Mouse (Mus musculus): ENCODE measurements around the gene Casr. TPM values are rescaled to one million over a fixed set of nuclear protein-coding genes. Genes with fewer than 3 reads are reported as not detected.

The Casr gene
- polyA plus RNA-seq, 1 experiment from 2014 or later: 0.04 TPM

- Histone ChIP-seq H3K4me2 (ENCODE audit: low read depth, low read length) (no peak overlapping the region), H3K9me3 (ENCODE audit: control insufficient read depth, low read length) (no peaks in the 10 kb centered on the region), H3K27me3 (ENCODE audit: control insufficient read depth, insufficient read depth, low read depth, low read length) (no peaks in the 10 kb centered on the region), H3K4me1 (replicated peaks; ENCODE audit: control insufficient read depth, insufficient read depth, low read length) (no peaks in the 10 kb centered on the region), H3K27ac (ENCODE audit: low read length) (no peak overlapping the region), H3K9ac (ENCODE audit: low read length) (no peak overlapping the region), H3K36me3 (ENCODE audit: control insufficient read depth, insufficient read depth, low read length) (no peaks in the 10 kb centered on the region), H3K4me3 (ENCODE audit: low read length) (no peak overlapping the region)
- ATAC-seq (ENCODE audit: low read depth): no peak
- WGBS: 63% methylated on average over 9 of the region's 9 CpGs
These were observed 85.1 kb downstream of the Casr start for GRCm38 (mm10) chr16:36476866-36477265.

GRCm38 (mm10) chr16:36475530-36475929 lies 86.4 kb downstream of the Casr start:
- no peak for ATAC-seq (ENCODE audit: low read depth)
- Histone ChIP-seq H3K4me2 (ENCODE audit: low read depth, low read length) (no peak overlapping the region), H3K9me3 (ENCODE audit: control insufficient read depth, low read length) (no peaks in the 10 kb centered on the region), H3K27me3 (ENCODE audit: control insufficient read depth, insufficient read depth, low read depth, low read length) (no peaks in the 10 kb centered on the region), H3K9ac (ENCODE audit: low read length) (no peak overlapping the region), H3K27ac (ENCODE audit: low read length) (no peak overlapping the region), H3K4me1 (replicated peaks; ENCODE audit: control insufficient read depth, insufficient read depth, low read length) (no peaks in the 10 kb centered on the region), H3K4me3 (ENCODE audit: low read length) (no peak overlapping the region), H3K36me3 (ENCODE audit: control insufficient read depth, insufficient read depth, low read length) (no peaks in the 10 kb centered on the region)
- 83% methylated on average over 3 of the region's 3 CpGs for WGBS

- Histone ChIP-seq H3K4me2 (ENCODE audit: low read depth, low read length) (no peak overlapping the region), H3K9me3 (ENCODE audit: control insufficient read depth, low read length) (no peaks in the 10 kb centered on the region), H3K27me3 (ENCODE audit: control insufficient read depth, insufficient read depth, low read depth, low read length) (no peaks in the 10 kb centered on the region), H3K27ac (ENCODE audit: low read length) (no peak overlapping the region), H3K4me1 (replicated peaks; ENCODE audit: control insufficient read depth, insufficient read depth, low read length) (no peaks in the 10 kb centered on the region), H3K4me3 (ENCODE audit: low read length) (no peak overlapping the region), H3K36me3 (ENCODE audit: control insufficient read depth, insufficient read depth, low read length) (no peaks in the 10 kb centered on the region), H3K9ac (ENCODE audit: low read length) (no peak overlapping the region)
- WGBS: 62% methylated on average over 2 of the region's 2 CpGs
- no peak for ATAC-seq (ENCODE audit: low read depth)
These were observed 87.1 kb downstream of the Casr start for GRCm38 (mm10) chr16:36474849-36475248.

- Histone ChIP-seq H3K27ac (ENCODE audit: low read length) (no peak overlapping the region), H3K9ac (ENCODE audit: low read length) (no peak overlapping the region), H3K36me3 (ENCODE audit: control insufficient read depth, insufficient read depth, low read length) (no peaks in the 10 kb centered on the region), H3K4me2 (ENCODE audit: low read depth, low read length) (no peak overlapping the region), H3K4me1 (replicated peaks; ENCODE audit: control insufficient read depth, insufficient read depth, low read length) (no peaks in the 10 kb centered on the region), H3K27me3 (ENCODE audit: control insufficient read depth, insufficient read depth, low read depth, low read length) (no peaks in the 10 kb centered on the region), H3K9me3 (ENCODE audit: control insufficient read depth, low read length) (peaks cover 2% of the 10 kb centered on the region; the same call in 1 of the 2 replicates), H3K4me3 (ENCODE audit: low read length) (no peak overlapping the region)
- 40% methylated on average over 17 of the region's 17 CpGs for WGBS
- peak; percentile 26; the same call in 1 of the 2 replicates for ATAC-seq (ENCODE audit: low read depth)
These were observed 88.4 kb downstream of the Casr start for GRCm38 (mm10) chr16:36473217-36474216.

GRCm38 (mm10) chr16:36471066-36471633 lies 90.8 kb downstream of the Casr start:
- H3K27me3 ChIP-seq (ENCODE audit: control insufficient read depth, insufficient read depth, low read depth, low read length): no peaks in the 10 kb centered on the region
- no peak overlapping the region for H3K27ac ChIP-seq (ENCODE audit: low read length)
- no peak overlapping the region for H3K4me2 ChIP-seq (ENCODE audit: low read depth, low read length)
- no peak overlapping the region for H3K4me3 ChIP-seq (ENCODE audit: low read length)
- no peaks in the 10 kb centered on the region for H3K4me1 ChIP-seq (replicated peaks; ENCODE audit: control insufficient read depth, insufficient read depth, low read length)
- no peak overlapping the region for H3K9ac ChIP-seq (ENCODE audit: low read length)
- ATAC-seq (ENCODE audit: low read depth): no peak
- WGBS: 52% methylated on average over 13 of the region's 13 CpGs
- no peaks in the 10 kb centered on the region for H3K36me3 ChIP-seq (ENCODE audit: control insufficient read depth, insufficient read depth, low read length)
- H3K9me3 ChIP-seq (ENCODE audit: control insufficient read depth, low read length): peaks cover 2% of the 10 kb centered on the region; the same call in 1 of the 2 replicates

- Histone ChIP-seq H3K27ac (ENCODE audit: low read length) (no peak overlapping the region), H3K4me1 (replicated peaks; ENCODE audit: control insufficient read depth, insufficient read depth, low read length) (no peaks in the 10 kb centered on the region), H3K27me3 (ENCODE audit: control insufficient read depth, insufficient read depth, low read depth, low read length) (no peaks in the 10 kb centered on the region), H3K4me2 (ENCODE audit: low read depth, low read length) (no peak overlapping the region), H3K4me3 (ENCODE audit: low read length) (no peak overlapping the region), H3K36me3 (ENCODE audit: control insufficient read depth, insufficient read depth, low read length) (no peaks in the 10 kb centered on the region), H3K9me3 (ENCODE audit: control insufficient read depth, low read length) (peaks cover 2% of the 10 kb centered on the region; the same call in 1 of the 2 replicates), H3K9ac (ENCODE audit: low read length) (no peak overlapping the region)
- ATAC-seq (ENCODE audit: low read depth): no peak
- 11% methylated on average over 2 of the region's 2 CpGs for WGBS
These were observed 91.9 kb downstream of the Casr start for GRCm38 (mm10) chr16:36469955-36470478.

- no peak overlapping the region for H3K27ac ChIP-seq (ENCODE audit: low read length)
- no peaks in the 10 kb centered on the region for H3K27me3 ChIP-seq (ENCODE audit: control insufficient read depth, insufficient read depth, low read depth, low read length)
- no peaks in the 10 kb centered on the region for H3K36me3 ChIP-seq (ENCODE audit: control insufficient read depth, insufficient read depth, low read length)
- ATAC-seq (ENCODE audit: low read depth): no peak
- H3K9ac ChIP-seq (ENCODE audit: low read length): no peak overlapping the region
- no peak overlapping the region for H3K4me2 ChIP-seq (ENCODE audit: low read depth, low read length)
- WGBS: 68% methylated on average over 9 of the region's 9 CpGs
- H3K4me3 ChIP-seq (ENCODE audit: low read length): no peak overlapping the region
- H3K9me3 ChIP-seq (ENCODE audit: control insufficient read depth, low read length): peaks cover 2% of the 10 kb centered on the region; the same call in 1 of the 2 replicates
- no peaks in the 10 kb centered on the region for H3K4me1 ChIP-seq (replicated peaks; ENCODE audit: control insufficient read depth, insufficient read depth, low read length)
These were observed 92.6 kb downstream of the Casr start for GRCm38 (mm10) chr16:36469367-36469766.

GRCm38 (mm10) chr16:36468862-36469261 lies 93.1 kb downstream of the Casr start:
- no peak overlapping the region for H3K4me3 ChIP-seq (ENCODE audit: low read length)
- H3K27me3 ChIP-seq (ENCODE audit: control insufficient read depth, insufficient read depth, low read depth, low read length): no peaks in the 10 kb centered on the region
- H3K27ac ChIP-seq (ENCODE audit: low read length): no peak overlapping the region
- 73% methylated on average over 4 of the region's 4 CpGs for WGBS
- ATAC-seq (ENCODE audit: low read depth): no peak
- H3K4me1 ChIP-seq (replicated peaks; ENCODE audit: control insufficient read depth, insufficient read depth, low read length): no peaks in the 10 kb centered on the region
- H3K9ac ChIP-seq (ENCODE audit: low read length): no peak overlapping the region
- H3K4me2 ChIP-seq (ENCODE audit: low read depth, low read length): no peak overlapping the region
- no peaks in the 10 kb centered on the region for H3K36me3 ChIP-seq (ENCODE audit: control insufficient read depth, insufficient read depth, low read length)
- peaks cover 2% of the 10 kb centered on the region; the same call in 1 of the 2 replicates for H3K9me3 ChIP-seq (ENCODE audit: control insufficient read depth, low read length)

GRCm38 (mm10) chr16:36467936-36468335 lies 94.0 kb downstream of the Casr start:
- WGBS: 63% methylated on average over 2 of the region's 2 CpGs

More at GRCm38 (mm10) chr16:36467936-36468335, 94.0 kb downstream of the Casr start:
- H3K36me3 ChIP-seq (ENCODE audit: control insufficient read depth, insufficient read depth, low read length): no peaks in the 10 kb centered on the region
- no peaks in the 10 kb centered on the region for H3K4me1 ChIP-seq (replicated peaks; ENCODE audit: control insufficient read depth, insufficient read depth, low read length)
- H3K27ac ChIP-seq (ENCODE audit: low read length): no peak overlapping the region
- ATAC-seq (ENCODE audit: low read depth): no peak
- no peak overlapping the region for H3K4me3 ChIP-seq (ENCODE audit: low read length)
- no peak overlapping the region for H3K9ac ChIP-seq (ENCODE audit: low read length)
- H3K9me3 ChIP-seq (ENCODE audit: control insufficient read depth, low read length): peaks cover 2% of the 10 kb centered on the region; the same call in 1 of the 2 replicates
- H3K27me3 ChIP-seq (ENCODE audit: control insufficient read depth, insufficient read depth, low read depth, low read length): no peaks in the 10 kb centered on the region
- H3K4me2 ChIP-seq (ENCODE audit: low read depth, low read length): no peak overlapping the region

Data from lung, embryonic 16.5 days (tissue).